Mouse (Mus musculus) intestine, embryonic 15.5 days (tissue): ENCODE measurements around the gene Rabgap1. TPM values are rescaled to one million over a fixed set of nuclear protein-coding genes. Genes with fewer than 3 reads are reported as not detected.

Source experiments
- ATAC-seq: fragments of 200-750 bp; cut with Nextera tagmentation; 2 replicates; pipeline ENCODE4 v1.8.0; 2017; ENCODE audit warnings: moderate TSS enrichment, moderate library complexity
- H3K27ac ChIP-seq: fragments of 300-500 bp; sonication (generic); 2 replicates; pipeline ENCODE4 v1.5.1; 2015; ENCODE audit warnings: mild to moderate bottlenecking, inconsistent platforms
- H3K27me3 ChIP-seq: fragments of 300-500 bp; sonication (generic); replicated peaks from 2 replicates; pipeline ENCODE4 v1.6.1; 2015; ENCODE audit warnings: inconsistent platforms
- H3K36me3 ChIP-seq: fragments of 300-500 bp; sonication (generic); 2 replicates; pipeline ENCODE4 v1.6.1; 2015; ENCODE audit warnings: inconsistent platforms
- H3K4me1 ChIP-seq: fragments of 300-500 bp; sonication (generic); replicated peaks from 2 replicates; pipeline ENCODE4 v1.6.1; 2015; ENCODE audit warnings: inconsistent platforms
- H3K4me2 ChIP-seq: fragments of 300-500 bp; sonication (generic); replicated peaks from 2 replicates; pipeline ENCODE4 v1.6.1; 2015; ENCODE audit warnings: mild to moderate bottlenecking, inconsistent platforms
- H3K4me3 ChIP-seq: fragments of 300-500 bp; sonication (generic); replicated peaks from 2 replicates; pipeline ENCODE4 v1.5.1; 2015; ENCODE audit warnings: inconsistent platforms
- H3K9ac ChIP-seq: fragments of 300-500 bp; sonication (generic); 2 replicates; pipeline ENCODE4 v1.6.1; 2015; ENCODE audit warnings: inconsistent platforms
- H3K9me3 ChIP-seq: fragments of 300-500 bp; sonication (generic); 2 replicates; pipeline ENCODE4 v1.6.1; 2016; ENCODE audit warnings: inconsistent platforms
- WGBS: fragments of 180-500 bp; shearing (Covaris S2); methylation state at CpG from one replicate; pipeline ENCODE4 v1.1.7; 2015; 5-methylcytosine and 5-hydroxymethylcytosine counted together
- polyA plus RNA-seq: library from polyadenylated mRNA; unstranded; fragments of >200 nt; fragmentation: Nextera tagmentation; extraction: Ambion mirVana; gene quantifications from 2 replicates; pipeline ENCODE4 v1.2.1, GENCODE M21; 2015

The Rabgap1 gene
- polyA plus RNA-seq, 1 experiment from 2014 or later = 32.5 TPM

DNA sequence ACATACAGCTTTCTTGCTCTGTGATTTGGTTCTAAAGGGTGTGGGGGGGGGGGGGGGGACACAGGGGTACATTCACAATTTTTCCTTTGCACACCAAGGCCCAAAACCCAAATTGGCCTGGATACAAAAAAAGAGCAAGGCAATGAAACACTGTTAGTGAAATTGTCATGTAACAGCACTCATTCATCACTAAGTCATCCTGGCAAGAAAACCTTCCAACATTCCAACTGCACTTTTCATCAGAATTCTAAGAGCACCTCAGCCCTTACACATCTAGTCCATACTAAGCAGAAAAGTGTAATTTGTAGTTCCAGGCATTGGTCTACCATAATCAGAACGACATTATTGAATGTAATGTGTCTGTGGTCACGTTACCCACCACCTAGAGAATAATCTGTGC is 129.1 kb downstream of the Rabgap1 start:
- Histone ChIP-seq H3K27ac (no peak overlapping the region), H3K4me1 (no peaks in the 10 kb centered on the region), H3K4me3 (no peak overlapping the region), H3K27me3 (no peaks in the 10 kb centered on the region), H3K36me3 (no peaks in the 10 kb centered on the region), H3K4me2 (no peak overlapping the region), H3K9ac (no peak overlapping the region), H3K9me3 (no peaks in the 10 kb centered on the region)
- 90% methylated on average over 2 of the region's 2 CpGs for WGBS
- ATAC-seq = no peak

DNA sequence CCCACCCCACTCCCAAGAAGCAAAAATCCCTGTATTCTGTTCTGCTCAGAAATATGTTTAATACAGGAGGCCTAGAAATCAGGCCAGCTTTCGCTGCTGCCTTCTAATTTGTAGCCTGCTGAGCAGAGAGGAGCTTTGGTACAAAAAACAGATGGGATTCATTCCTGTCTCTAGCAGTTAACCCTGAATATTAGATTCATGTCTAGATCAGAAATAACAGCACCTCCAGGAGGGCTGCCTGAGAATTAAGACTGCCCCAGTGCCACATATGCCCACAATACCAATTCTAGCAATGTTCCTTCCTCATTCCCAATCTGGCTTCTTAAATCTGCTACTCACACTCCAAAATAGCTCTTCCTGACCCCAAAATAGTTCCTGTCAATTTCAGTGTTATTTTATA is 133.6 kb downstream of the Rabgap1 start:
- no peaks in the 10 kb centered on the region for H3K9me3 ChIP-seq
- no peak overlapping the region for H3K4me2 ChIP-seq
- no peak for ATAC-seq
- no peaks in the 10 kb centered on the region for H3K27me3 ChIP-seq
- 98% methylated on average over 1 of the region's 1 CpGs for WGBS
- H3K4me3 ChIP-seq = no peak overlapping the region
- H3K9ac ChIP-seq = no peak overlapping the region
- no peaks in the 10 kb centered on the region for H3K36me3 ChIP-seq
- no peaks in the 10 kb centered on the region for H3K4me1 ChIP-seq
- H3K27ac ChIP-seq = no peak overlapping the region

DNA sequence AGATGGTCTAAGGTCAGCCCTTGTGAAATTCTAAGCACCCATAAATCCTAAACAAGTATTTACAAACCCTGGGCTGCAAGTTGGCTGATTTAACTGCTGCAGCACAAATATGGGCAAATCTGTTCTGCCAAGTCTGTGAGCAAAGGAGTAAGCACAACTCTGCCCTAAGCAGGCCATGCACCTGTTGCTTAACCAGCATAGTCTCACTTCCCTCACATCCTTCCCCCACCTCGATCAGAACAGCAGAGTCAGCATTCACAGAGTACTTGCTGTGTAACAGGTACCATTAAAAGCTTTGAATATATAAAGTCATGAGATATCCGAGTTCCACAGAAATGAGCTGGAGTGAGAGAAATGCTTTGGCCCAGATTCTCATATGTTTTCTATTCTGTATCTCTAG is 135.1 kb downstream of the Rabgap1 start:
- Histone ChIP-seq H3K27ac (no peak overlapping the region), H3K9ac (no peak overlapping the region), H3K4me3 (no peak overlapping the region), H3K36me3 (no peaks in the 10 kb centered on the region), H3K4me2 (no peak overlapping the region), H3K9me3 (no peaks in the 10 kb centered on the region), H3K27me3 (no peaks in the 10 kb centered on the region), H3K4me1 (no peaks in the 10 kb centered on the region)
- ATAC-seq = no peak
- WGBS = 82% methylated on average over 2 of the region's 2 CpGs

DNA sequence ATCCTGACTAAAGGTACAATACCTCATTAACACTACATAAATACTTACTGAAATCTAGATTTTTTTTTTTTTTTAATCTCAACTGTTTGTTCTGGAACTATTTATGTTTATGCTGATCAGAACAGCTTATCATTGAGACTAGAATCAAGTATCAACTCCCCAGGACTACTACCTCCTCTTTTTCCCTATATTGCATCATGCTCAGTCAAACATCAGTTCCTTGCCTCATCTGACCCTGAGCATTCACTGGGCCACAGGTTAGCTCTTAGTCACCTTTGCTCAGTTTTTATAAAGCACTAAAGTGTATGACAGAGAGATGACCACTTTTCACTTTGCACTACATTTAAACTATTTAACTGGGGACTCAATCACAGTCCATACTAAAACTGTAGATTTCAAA is 144.8 kb downstream of the Rabgap1 start:
- Histone ChIP-seq H3K9me3 (no peaks in the 10 kb centered on the region), H3K27me3 (no peaks in the 10 kb centered on the region), H3K27ac (no peak overlapping the region), H3K36me3 (no peaks in the 10 kb centered on the region), H3K9ac (no peak overlapping the region), H3K4me1 (no peaks in the 10 kb centered on the region), H3K4me2 (no peak overlapping the region), H3K4me3 (no peak overlapping the region)
- no peak for ATAC-seq

Other genes with a start within 250 kb of the Rabgap1 start
- gene Olfr366, start 231.7 kb upstream of the Rabgap1 start, polyA plus RNA-seq = not detected in 2 replicates
- gene Olfr368, start 116.8 kb upstream of the Rabgap1 start, polyA plus RNA-seq = not detected in 2 replicates
- 31.8 and 36.8 TPM in 2 replicates for gene Pdcl, start 83.9 kb upstream of the Rabgap1 start, polyA plus RNA-seq
- 10.8 and 12.1 TPM in 2 replicates for gene Rc3h2, start 20.4 kb upstream of the Rabgap1 start, polyA plus RNA-seq
- gene Zbtb26, start 144 bp upstream of the Rabgap1 start, polyA plus RNA-seq = 5.2 and 5.5 TPM in 2 replicates
- gene Zbtb6, start 108 bp upstream of the Rabgap1 start, polyA plus RNA-seq = 4.9 and 6.1 TPM in 2 replicates
- gene Gpr21, start 73.1 kb downstream of the Rabgap1 start, polyA plus RNA-seq = 0.92 and 1.8 TPM in 2 replicates